Comparison of ENCODE assay signal across 14 mouse cellular contexts in genomic region chr4:40329737-40330136, GRCm38 (mm10). TPM values are rescaled to one million over a fixed set of nuclear protein-coding genes. Genes with fewer than 3 reads are reported as not detected.
DNase-seq lines count a peak whose midpoint lies in the region; ATAC-seq and TF ChIP-seq lines count a peak whose summit lies in the region.
"Had no signal": no experiment of that assay in that cellular context is flagged by ENCODE, and none has a peak within 500 bp of the region (broad histone marks: within the 10 kb centered on the region; RNA-seq: fewer than 3 reads in every experiment).

No protein-coding gene starts in this region.

- DNase-seq in G1E (ENCODE audit: low spot score) (no peak), MEL-GATA-1-ER (ENCODE audit: extremely low read depth, low read depth) (peak; percentile 89)
- DNase-seq in embryo, embryonic 10 days (ENCODE audit: low spot score): no peak
- no peak for DNase-seq in thymus, postnatal 36 days
- DNase-seq: adrenal gland, postnatal 36 days; cerebellum, postnatal 36 days; right cerebral cortex, postnatal 14 days had no signal

- no peak overlapping the region for H3K9ac ChIP-seq in heart, embryonic 13.5 days
- H3K9ac ChIP-seq in kidney, embryonic 14.5 days (ENCODE audit: low read depth, low read length): no peak overlapping the region
- H3K9ac ChIP-seq: embryonic facial prominence, embryonic 15.5 days; liver, embryonic 14.5 days; stomach, embryonic 15.5 days had no signal

- H3K9me3 ChIP-seq in G1E (replicated peaks): no peaks in the 10 kb centered on the region
- H3K9me3 ChIP-seq in heart, embryonic 13.5 days: no peaks in the 10 kb centered on the region
- no peaks in the 10 kb centered on the region for H3K9me3 ChIP-seq in kidney, embryonic 14.5 days (ENCODE audit: control insufficient read depth, low read length)
- H3K9me3 ChIP-seq: embryonic facial prominence, embryonic 15.5 days; stomach, embryonic 15.5 days had no signal

- peak overlapping the region; percentile 42; the same call in 1 of the 2 replicates for H3K27ac ChIP-seq in heart, embryonic 13.5 days (replicated peaks)
- no peak overlapping the region for H3K27ac ChIP-seq in kidney, embryonic 14.5 days (ENCODE audit: low read depth, low read length)
- H3K27ac ChIP-seq: embryonic facial prominence, embryonic 15.5 days; liver, embryonic 14.5 days; stomach, embryonic 15.5 days had no signal

- 14% methylated on average over 5 of the region's 5 CpGs for WGBS in heart, embryonic 13.5 days
- WGBS in kidney, embryonic 14.5 days: 44% methylated on average over 5 of the region's 5 CpGs

- H3K4me2 ChIP-seq in heart, embryonic 13.5 days: no peak overlapping the region
- no peak overlapping the region for H3K4me2 ChIP-seq in kidney, embryonic 14.5 days (replicated peaks; ENCODE audit: low read depth, low read length)
- H3K4me2 ChIP-seq: embryonic facial prominence, embryonic 15.5 days; stomach, embryonic 15.5 days had no signal

- peaks cover 21% of the 10 kb centered on the region; the same call in 1 of the 2 replicates for H3K27me3 ChIP-seq in G1E (ENCODE audit: insufficient read depth, low read length)
- H3K27me3 ChIP-seq in heart, embryonic 13.5 days (replicated peaks): no peaks in the 10 kb centered on the region
- H3K27me3 ChIP-seq in kidney, embryonic 14.5 days (ENCODE audit: control insufficient read depth, insufficient read depth, low read length): no peaks in the 10 kb centered on the region
- H3K27me3 ChIP-seq: embryonic facial prominence, embryonic 15.5 days; stomach, embryonic 15.5 days had no signal

- H3K4me1 ChIP-seq in G1E (ENCODE audit: insufficient read depth, low read depth, low read length): peaks cover 4% of the 10 kb centered on the region; the same call in 1 of the 2 replicates
- H3K4me1 ChIP-seq in heart, embryonic 13.5 days: peaks cover 9% of the 10 kb centered on the region
- H3K4me1 ChIP-seq in kidney, embryonic 14.5 days (ENCODE audit: control insufficient read depth, insufficient read depth, low read length): no peaks in the 10 kb centered on the region
- H3K4me1 ChIP-seq: embryonic facial prominence, embryonic 15.5 days; stomach, embryonic 15.5 days had no signal

- no peak overlapping the region for H3K4me3 ChIP-seq in G1E (ENCODE audit: low read depth, low read length)
- no peak overlapping the region for H3K4me3 ChIP-seq in heart, embryonic 13.5 days
- no peak overlapping the region for H3K4me3 ChIP-seq in kidney, embryonic 14.5 days (ENCODE audit: low read length)
- H3K4me3 ChIP-seq: embryonic facial prominence, embryonic 15.5 days; stomach, embryonic 15.5 days had no signal

- ATAC-seq in G1E (ENCODE audit: extremely low read depth, insufficient number of reproducible peaks, low FRiP score, poor library complexity, severe bottlenecking): peak; percentile 63
- no peak for ATAC-seq in heart, embryonic 13.5 days (ENCODE audit: extremely low read depth, insufficient number of reproducible peaks, low FRiP score, low TSS enrichment)
- peak; percentile 23; the same call in 1 of the 2 replicates for ATAC-seq in megakaryocyte, adult 5-6 weeks (ENCODE audit: poor library complexity, severe bottlenecking)
- ATAC-seq in kidney, embryonic 14.5 days (ENCODE audit: low FRiP score, low TSS enrichment): no peak
- ATAC-seq: inflammation-experienced regulatory T-cells, adult 6 months had no signal

- no peaks in the 10 kb centered on the region for H3K36me3 ChIP-seq in G1E (replicated peaks)
- no peaks in the 10 kb centered on the region for H3K36me3 ChIP-seq in heart, embryonic 13.5 days
- no peaks in the 10 kb centered on the region for H3K36me3 ChIP-seq in kidney, embryonic 14.5 days (ENCODE audit: control insufficient read depth, insufficient read depth, low read length)
- H3K36me3 ChIP-seq: embryonic facial prominence, embryonic 15.5 days; stomach, embryonic 15.5 days had no signal

- TF ChIP-seq CTCF in G1E (IDR thresholded peaks at IDR 0.05; ENCODE audit: low read depth, low read length): no peak

RNA-seq across cellular contexts. Expression of gene Ndufb6, which starts 50.5 kb away (rescaled TPM):
- total RNA-seq in G1E (2014; fragmentation: Nextera tagmentation) (31.5 and 37.4 TPM in 2 replicates), G1E (2017) (82.0 and 91.4 TPM in 2 replicates)
- polyA plus RNA-seq in G1E (2012): 176 and 177 TPM in 2 replicates
- 469 and 539 TPM in 2 replicates for polyA plus RNA-seq in heart, embryonic 13.5 days (2015; fragmentation: Nextera tagmentation; extraction: Ambion mirVana)
- 107 and 117 TPM in 2 replicates for total RNA-seq in megakaryocyte, adult 5-6 weeks (2015)
- 33.3 and 47.0 TPM in 2 replicates for total RNA-seq in megakaryocyte, adult 5-6 weeks (2017)
- 316 and 388 TPM in 2 replicates for polyA plus RNA-seq in kidney, embryonic 14.5 days (2014; fragmentation: Nextera tagmentation; extraction: Ambion mirVana)

Comparison
In these comparisons a context has a peak if more than half of its experiments do, and no peak if none do; other contexts are left out.
1. ATAC-seq: peak in G1E (single experiment) and megakaryocyte, adult 5-6 weeks (single experiment); none in heart, embryonic 13.5 days (single experiment) and kidney, embryonic 14.5 days (single experiment).